Mouse (Mus musculus) gastrocnemius, postnatal 4 days (tissue): Measurements from ENCODE around the gene Krcc1. TPM values are rescaled to one million over a fixed set of nuclear protein-coding genes. Genes with fewer than 3 reads are reported as not detected.
"Not testable (repeated sequence)": the region's sequence is repeated elsewhere in the genome, so short reads cannot be mapped to it uniquely, and the experiment has no call there.

Source experiments
- DNase-seq, 2 experiments: peaks; one replicate each; pipeline ENCODE4 v3.0.0; 2021 to 2022; ENCODE audit warnings: low spot score in 2 of 2, mixed read lengths in 2 of 2
- total RNA-seq, 2 experiments: library from RNA; stranded (reverse); gene quantifications; 2 replicates each; pipeline ENCODE4 v1.2.3; 2021

The Krcc1 gene
- total RNA-seq, 2 experiments from 2014 or later, result 50.6 to 51.8 TPM

- DNase-seq, result no peak
Observed at GRCm38 (mm10) chr6:71260051-71260640, 11.3 kb upstream of the Krcc1 start.

- no peak for DNase-seq
Observed at GRCm38 (mm10) chr6:71261060-71261459, 10.4 kb upstream of the Krcc1 start.

DNA sequence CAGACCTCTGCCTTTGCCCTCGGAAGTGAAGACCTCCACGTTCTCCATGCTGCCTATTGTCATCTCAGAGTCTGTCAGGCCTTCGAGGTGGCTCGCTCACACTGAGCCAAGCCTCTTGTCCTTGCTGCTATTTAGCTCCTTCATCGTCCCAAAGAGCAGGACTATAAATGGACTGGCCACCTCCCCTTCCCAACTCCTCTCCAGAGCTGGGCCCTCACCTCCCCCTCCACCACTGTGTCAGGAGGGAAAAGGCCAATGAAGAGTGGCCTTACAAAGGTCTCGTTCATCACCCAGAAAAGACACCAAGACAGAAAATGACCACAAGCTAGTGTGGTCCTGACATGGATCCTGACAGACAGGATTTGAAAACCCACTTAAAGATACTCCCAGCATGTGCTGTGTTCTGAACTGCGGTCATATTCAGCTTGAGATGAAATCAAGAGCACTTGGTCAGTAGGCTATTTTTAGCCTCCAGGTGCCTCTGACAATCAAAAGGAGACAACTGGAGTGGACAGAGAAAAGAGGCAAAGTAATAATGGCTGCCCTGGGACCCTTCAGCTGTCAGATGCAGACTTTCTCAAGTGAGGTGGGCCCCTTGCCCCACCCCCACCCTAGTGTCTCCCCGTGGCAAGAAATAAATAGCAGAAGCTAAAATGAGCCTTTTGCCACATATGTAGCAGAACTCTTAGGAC is 9.2 kb upstream of the Krcc1 start:
- no peak for DNase-seq

GRCm38 (mm10) chr6:71267603-71268002 is 3.9 kb upstream of the Krcc1 start:
- not testable (repeated sequence) for DNase-seq

DNA sequence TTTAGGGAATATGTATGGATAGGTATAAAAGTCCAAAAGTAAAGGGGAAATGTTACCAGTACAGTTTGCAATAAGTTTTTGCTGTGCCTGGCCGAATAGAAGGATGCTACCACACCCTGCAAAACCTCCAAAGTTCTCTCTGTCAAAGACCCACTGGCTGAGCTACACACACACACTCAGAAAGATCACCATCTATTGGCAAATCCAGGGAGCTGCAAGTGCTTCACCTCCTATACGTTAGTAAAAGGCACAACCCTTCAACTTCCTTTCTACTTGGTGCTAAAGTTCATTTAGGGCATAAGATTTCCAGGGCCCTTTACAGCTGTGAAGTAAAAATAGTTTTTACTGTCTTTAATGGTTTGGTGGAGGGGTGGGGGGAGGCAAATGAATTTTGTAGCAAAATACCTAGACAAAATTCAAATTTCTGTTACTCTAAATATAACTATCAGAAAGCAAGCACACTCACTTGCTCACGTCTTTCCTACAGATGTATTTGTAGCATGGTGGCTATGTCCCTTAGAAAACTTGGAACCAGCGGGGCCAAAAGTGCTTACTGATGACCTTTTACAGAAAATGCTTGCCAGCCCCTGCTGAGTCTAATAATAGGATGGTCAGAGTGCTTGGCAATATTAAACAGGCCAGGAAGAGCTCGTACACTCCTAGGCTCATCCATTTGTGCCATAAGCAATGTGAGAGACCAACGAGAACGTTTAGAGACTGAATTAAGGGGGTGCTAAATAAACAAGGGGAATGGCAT is 2.4 kb upstream of the Krcc1 start:
- DNase-seq, result no peak

GRCm38 (mm10) chr6:71269686-71270050 is 1.8 kb upstream of the Krcc1 start:
- DNase-seq, result not testable (repeated sequence)

- DNase-seq, result no peak
Observed at GRCm38 (mm10) chr6:71270301-71271056, 998 bp upstream of the Krcc1 start.

DNA sequence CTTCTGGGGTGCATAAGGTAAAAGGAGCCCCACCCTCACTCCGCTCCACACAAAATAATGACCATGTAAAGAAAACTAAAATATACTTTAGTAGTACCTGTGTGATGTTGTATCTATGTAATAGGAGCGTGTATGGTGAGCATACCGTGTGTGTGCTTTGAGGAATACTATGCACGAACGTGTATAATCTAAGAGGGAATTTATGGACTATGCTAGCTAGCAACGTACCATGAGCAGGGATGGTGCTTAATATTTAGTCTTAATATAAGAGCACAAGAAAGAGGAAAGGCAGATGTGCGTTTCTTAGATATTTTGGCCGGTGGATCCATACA is 454 bp upstream of the Krcc1 start:
- DNase-seq, result no peak

GRCm38 (mm10) chr6:71272316-71272741 is 852 bp downstream of the Krcc1 start:
- DNase-seq, result no peak

DNA sequence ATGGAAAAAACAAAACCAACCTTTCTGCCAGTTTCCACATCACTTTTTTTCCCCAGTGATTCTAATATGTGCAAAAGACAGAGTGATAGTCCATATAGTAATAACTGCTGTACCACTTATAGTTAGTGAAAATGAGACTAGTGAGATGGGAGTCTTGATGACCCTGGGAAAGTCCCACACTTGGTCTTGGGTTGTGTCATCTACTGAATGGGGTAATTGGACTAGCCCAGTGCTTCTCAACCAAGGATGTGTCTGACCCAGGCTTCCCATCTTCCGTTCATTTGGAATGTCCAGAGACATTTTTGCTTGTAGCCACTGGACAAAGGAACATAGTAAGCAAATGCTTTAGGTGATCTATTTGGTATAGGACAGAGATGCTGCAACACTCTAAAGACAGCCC is 2.2 kb downstream of the Krcc1 start:
- no peak for DNase-seq

- DNase-seq, result no peak
Observed at GRCm38 (mm10) chr6:71274621-71275020, 3.1 kb downstream of the Krcc1 start.

DNA sequence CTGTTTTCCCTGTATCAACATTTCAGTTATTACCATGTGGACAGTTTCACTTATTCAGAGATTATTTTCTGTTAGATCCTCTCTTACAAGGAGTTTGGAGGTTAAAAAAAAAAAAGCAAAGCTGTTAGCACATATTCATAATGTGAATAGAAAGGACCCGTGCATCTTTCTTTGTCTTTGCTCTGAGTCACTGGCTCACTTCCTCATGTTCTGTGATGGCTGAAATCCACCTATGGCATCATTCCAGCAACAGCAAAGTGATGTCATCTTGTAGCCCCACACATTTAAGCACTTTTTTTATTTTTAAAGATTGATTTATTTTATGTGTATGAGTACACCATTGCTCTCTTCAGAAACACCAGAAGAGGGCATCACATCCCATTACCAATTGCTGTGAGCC is 7.9 kb downstream of the Krcc1 start:
- DNase-seq, result no peak

DNA sequence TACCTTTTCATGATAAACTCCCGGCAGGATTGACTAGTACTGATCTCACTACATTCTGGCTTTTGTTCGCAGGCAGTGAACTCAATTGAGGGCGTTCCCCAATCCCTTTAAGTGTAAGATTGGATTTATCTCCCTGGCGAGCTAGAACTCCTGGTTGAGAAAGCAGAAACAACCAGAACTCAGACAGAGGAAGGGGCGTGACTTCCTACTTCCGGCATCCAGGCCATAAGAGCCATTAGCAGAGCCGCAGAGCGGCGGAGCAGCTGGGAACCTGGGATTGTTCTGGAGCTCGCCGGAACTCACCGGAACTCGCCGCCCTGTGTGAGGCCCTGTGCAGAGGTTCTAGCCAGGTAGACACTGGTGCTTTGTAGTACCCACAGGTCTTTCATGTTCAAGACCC is 22.0 kb downstream of the Krcc1 start:
- no peak for DNase-seq

DNA sequence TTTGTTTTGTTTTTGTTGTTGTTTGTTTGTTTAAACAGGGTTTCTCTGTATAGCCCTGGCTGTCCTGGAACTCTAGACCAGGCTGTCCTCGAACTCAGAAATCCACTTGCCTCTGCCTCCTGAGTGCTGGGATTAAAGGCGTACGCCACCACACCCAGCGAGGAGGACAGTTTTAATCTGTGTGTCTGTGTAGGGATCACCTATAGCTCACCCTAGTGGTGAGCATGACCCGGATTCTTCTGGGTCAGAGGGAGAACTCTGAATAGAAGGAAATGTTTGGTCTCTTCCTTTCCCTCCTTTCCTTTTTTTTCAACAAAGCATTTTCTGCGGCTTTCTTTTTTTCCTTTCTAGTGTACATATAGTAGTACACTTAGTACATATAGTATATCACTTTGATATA is 23.8 kb downstream of the Krcc1 start:
- no peak for DNase-seq

GRCm38 (mm10) chr6:71298051-71298450 is 26.6 kb downstream of the Krcc1 start:
- DNase-seq, result no peak

DNA sequence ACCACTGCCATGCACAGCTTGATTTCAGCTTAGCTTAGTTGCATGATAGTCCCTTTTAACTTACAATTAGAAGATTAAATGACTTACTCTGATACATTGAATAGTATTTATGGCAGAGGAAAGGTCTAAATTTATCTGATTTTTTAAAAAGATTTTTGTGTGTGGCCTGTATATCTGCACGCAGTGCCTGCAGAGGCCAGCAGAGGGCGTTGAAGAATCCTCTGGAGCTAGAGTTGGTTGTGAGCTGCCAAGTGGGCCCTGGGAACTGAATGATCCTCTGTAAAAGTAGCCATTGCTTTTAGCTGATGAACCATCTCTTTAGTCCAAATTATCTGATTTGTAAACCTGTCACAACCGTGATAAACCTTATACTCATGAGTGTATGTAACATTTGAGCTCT is 27.3 kb downstream of the Krcc1 start:
- DNase-seq, result no peak

DNA sequence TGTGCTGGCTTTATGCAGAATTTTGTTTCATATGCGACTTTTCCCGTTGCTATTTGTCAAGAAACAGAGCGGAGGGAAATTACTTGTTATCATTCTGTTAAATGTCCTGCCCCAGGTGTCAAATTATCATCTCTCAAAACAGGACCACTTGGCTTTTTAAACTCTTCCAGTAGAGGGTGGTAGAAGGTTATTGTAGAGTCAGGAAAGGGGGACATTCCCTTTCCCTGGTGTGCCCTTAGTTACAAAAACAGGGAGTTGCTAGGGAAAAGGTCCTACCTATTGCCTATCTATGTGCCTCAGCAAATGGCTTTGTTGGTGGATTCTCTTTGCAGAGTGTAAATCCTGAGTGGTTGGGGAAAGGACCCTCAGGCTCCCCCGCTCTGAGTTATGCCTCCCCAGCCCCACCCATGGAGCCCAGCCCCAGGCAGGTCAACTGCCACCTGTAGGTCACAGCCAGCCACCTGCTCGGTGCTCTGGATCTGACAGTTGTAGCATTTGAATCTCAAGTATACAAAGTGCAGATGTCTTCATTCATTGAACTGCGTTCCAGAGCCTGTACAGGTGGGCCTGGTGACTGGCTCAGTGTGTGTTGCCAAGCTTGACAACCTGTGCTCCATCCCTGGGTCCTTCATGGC is 30.7 kb downstream of the Krcc1 start:
- no peak for DNase-seq

DNA sequence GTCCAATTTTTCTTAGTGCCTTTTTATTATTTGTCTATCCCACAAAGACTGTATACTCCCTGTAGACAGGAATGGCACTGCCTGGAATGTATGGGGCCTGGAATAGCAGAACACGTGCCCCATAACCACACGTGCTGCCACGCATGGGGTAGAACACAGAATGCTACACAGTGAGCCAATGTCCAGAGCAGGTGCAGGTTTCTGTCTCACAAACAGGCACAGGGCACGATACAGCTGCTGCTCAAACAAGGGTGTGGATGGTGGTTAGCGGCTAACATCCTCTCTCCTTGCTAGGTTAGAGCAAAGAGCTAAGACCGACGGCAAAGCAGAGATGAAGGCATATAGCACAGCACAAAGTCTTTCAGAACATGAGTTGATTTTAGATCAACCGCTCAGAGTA is 36.0 kb downstream of the Krcc1 start:
- no peak for DNase-seq

DNA sequence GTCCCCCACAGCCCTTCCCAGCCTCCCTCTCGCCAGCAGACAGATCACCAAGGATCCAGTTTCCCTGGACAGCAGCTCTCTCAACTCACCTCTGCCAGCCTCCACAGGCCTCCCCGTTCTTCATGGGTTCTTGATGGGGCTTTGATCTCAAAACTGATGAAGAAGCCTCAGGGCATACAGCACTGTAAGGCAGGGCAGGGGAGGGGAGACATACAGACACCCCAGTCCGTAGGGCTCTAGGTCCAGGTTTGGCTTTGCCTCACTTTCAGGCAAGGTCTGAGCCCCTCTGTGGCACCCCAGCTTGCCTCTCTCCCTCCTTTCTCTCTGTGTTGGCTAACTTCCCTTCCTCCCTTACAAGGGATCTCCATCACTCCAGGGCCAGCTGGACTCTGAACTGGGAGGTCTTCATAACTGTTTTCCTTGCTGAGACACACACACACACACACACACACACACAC is 50.4 kb downstream of the Krcc1 start, which contains the start of gene Smyd1:
Gene Smyd1 (minus strand): TSS at position 408 of the 458 bp plus-strand sequence.
- no peak for DNase-seq

DNA sequence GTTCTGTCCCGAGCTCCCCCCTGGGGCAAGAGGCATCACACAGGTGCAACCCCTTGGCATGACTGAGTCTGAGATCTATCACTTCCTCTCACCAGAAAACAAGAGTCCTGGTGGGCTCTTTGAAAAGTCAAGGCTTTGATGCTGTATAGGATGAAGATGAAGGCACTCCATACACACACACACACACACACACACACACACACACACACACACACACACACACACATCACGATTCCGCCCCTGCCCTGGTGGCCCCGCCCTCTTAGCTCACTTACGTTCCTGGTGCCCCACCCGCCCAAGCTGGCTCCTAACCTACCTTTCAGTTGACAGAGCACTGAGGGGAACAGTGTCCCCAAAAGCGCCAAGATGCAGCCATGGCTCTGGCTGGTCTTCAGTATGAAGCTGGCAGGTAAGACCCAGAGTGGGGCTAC is 51.0 kb downstream of the Krcc1 start, which contains the start of gene Cd8b1:
Gene Cd8b1 (plus strand): TSS at position 298 of the 431 bp plus-strand sequence.
- DNase-seq, result no peak

DNA sequence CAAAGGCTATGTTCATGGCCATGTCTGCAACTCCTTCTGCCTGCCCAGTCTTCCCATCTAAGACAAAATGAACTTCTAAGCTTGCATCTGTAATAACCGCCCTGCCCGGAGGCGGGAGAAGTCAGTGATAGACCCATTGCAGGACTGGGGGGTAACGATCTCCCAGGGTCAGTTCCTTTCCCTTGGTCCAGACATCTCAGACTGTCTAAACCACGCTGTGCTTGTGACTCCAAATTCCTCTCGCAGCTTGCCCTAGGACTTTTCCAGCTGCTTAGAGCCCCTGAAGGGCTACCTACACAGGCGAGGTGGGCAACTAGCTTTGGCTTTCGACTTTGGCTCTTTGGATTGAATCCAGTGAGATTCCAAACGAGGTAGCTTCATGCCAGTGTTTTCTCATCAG is 53.3 kb downstream of the Krcc1 start:
- DNase-seq, result no peak
